Mouse (Mus musculus) adipocyte (in vitro differentiated cells): ENCODE data around the gene Ift122.

Experiments
- DNase-seq: peaks from one replicate; pipeline ENCODE4 v3.0.0-alpha.2; 2016; ENCODE audit warnings: low spot score

Ift122 gene

GRCm38 (mm10) chr6:115926416-115926815 is 73.1 kb downstream of the Ift122 start:
- DNase-seq, result no peak

DNA sequence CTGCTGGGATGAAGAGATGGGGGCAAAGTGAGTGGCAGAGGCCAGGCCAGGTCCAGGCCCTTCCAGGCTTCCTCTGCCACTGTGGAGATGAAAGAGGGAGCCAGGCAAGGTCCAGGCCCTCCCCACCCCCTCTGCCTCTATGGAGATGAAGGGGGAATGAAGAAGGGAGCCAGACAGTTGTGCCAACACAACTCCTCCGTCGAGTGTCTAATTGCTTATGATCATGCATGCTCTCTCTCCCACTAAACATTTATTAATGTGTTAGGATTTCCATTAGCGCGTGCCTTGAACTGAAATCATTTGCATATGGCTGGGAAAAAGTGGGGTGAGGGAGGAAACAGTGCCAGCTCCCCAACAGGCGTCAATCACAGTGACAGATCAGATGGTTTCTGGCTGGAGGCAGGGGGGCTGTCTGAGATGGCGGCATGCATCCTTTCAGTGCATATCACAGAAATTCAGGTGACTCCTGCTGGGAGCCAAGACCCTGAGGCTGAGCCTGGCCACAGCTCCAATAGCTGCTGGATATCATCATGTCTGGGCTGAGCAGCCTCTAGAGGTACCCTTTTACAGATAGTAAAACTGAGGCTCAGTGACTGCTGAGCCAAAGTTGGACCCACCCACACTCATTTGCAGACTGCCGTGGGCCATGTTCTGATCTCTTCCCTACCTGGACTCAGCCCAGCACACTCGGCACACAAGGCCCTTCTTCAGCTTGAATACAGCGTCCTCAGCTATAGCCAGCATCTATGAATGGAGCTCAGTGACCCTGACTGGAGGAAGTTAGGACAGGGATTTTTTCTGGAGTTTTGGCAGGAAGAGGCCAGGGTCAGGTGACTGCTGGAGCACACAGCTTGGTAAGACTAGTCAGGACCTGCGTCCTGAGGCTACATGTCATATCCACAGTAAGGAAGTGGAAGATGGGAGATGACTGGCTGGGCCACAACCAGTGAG is 74.3 kb downstream of the Ift122 start:
- DNase-seq, result peak; percentile 24

DNA sequence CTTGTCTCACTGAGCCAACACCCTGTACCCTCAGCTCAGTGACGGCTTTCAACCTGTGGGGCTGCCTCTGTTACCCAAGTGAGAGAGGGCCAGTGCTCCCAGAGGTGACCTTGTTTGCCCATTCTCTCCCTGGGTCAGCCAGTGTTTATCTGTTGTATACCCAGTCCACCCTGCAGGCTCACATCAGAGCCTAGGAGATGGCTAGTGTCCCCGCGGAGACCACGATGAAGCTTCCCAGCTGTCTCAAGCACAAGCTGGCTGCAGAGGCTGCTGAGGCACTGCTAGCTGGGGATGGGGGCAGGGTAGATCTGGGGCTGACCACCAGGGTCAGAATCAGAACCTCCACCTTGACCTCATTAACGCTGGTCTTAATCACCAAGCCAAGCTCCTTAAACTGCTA is 76.7 kb downstream of the Ift122 start:
- no peak for DNase-seq

DNA sequence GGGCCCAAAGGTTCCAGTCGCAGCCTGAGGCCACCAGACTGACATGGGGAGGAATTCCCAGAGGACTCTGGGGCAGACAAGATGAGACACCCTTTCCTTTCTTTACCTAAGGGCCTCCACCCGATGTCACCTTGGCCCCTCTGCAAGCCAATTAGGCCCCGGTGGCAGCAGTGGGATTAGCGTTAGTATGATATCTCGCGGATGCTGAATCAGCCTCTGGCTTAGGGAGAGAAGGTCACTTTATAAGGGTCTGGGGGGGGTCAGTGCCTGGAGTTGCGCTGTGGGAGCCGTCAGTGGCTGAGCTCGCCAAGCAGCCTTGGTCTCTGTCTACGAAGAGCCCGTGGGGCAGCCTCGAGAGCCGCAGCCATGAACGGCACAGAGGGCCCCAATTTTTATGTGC is 78.4 kb downstream of the Ift122 start, which contains the start of gene Rho:
TSS of gene Rho (plus strand) at position 110 of the 400 bp plus-strand sequence.
- no peak for DNase-seq

DNA sequence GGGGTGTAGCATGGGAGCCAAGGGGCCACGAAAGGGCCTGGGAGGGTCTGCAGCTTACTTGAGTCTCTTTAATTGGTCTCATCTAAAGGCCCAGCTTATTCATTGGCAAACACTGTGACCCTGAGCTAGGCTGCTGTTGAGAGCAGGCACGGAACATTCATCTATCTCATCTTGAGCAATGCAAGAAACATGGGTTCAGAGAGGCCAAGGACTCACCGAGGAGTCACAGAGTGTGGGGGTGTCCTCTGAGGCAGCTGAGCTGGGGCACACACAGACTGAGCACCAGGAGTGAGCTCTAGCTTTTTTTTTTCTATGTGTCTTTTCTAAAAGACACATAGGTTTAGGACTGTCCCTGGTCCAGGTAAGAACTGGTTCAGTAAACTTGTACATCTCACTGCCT is 79.1 kb downstream of the Ift122 start:
- no peak for DNase-seq

DNA sequence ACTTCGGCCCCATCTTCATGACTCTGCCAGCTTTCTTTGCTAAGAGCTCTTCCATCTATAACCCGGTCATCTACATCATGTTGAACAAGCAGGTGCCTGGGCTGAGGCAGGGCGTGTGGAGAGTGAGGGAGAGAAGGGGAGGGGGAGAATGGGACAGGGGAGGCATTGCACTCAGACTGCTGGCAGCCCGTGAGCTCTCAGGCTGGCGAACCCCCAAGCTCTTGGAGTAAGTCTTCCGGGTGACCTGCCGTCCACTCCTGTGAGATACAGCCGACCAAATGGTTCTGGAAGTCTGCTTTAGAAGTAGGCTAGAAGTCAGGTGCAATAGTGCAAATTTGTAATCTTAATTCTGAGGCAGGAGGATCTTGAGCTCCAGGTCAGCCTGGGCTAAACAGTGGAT is 82.3 kb downstream of the Ift122 start:
- DNase-seq, result no peak

- no peak for DNase-seq
Observed at GRCm38 (mm10) chr6:115938011-115938410, 84.7 kb downstream of the Ift122 start.

GRCm38 (mm10) chr6:115938798-115939197 is 85.5 kb downstream of the Ift122 start:
- no peak for DNase-seq

DNA sequence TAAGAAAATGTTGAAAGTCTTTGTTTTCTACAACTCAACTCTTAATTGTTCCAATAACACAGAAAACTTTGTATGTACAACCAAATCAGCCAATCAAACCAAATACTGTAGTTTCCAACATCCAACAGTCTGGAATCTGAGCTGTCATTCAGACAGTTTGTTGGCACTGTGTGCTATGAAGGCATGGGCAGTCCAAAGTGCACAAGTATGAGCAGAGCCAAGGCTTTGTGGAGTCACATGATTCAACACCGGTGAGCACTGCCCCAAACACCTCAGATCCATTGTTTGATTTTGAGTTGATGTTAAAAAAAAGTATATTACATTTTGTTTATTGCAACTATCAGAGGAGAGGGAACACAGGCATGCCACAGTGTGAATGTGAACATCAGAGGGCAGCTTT is 87.3 kb downstream of the Ift122 start:
- peak; percentile 78 for DNase-seq

- no peak for DNase-seq
Observed at GRCm38 (mm10) chr6:115941128-115941527, 87.9 kb downstream of the Ift122 start.

GRCm38 (mm10) chr6:115943498-115944427 is 90.5 kb downstream of the Ift122 start:
- DNase-seq, result peak; percentile 96

GRCm38 (mm10) chr6:115944638-115945037 is 91.4 kb downstream of the Ift122 start, which contains the start of gene H1foo:
H1foo (plus strand) TSS chr6:115944938.
- no peak for DNase-seq

DNA sequence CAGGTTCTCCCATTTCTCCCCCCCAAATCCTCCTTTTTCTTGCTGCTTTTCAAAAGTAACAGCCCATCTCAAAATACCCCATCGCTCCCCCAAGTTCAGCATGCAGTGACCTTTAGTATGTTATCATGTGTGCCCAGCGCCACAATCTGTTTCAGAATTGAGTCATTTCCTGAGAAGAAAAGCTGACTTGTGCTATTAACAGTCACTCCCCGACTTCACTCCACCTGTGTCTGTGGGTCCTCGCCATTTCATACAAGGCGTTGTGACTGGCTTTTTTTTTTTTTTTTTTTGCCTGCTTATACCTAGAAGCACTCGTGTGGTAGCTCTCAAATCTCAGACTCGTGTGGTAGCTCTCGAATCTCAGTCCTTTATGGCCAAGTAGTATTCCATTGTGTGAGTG is 92.4 kb downstream of the Ift122 start:
- no peak for DNase-seq

GRCm38 (mm10) chr6:115946389-115946788 is 93.1 kb downstream of the Ift122 start:
- DNase-seq, result peak; percentile 82

GRCm38 (mm10) chr6:115954506-115955074 is 101.3 kb downstream of the Ift122 start:
- no peak for DNase-seq

GRCm38 (mm10) chr6:115955169-115955568 is 101.9 kb downstream of the Ift122 start:
- DNase-seq, result no peak

GRCm38 (mm10) chr6:115955664-115956063 is 102.4 kb downstream of the Ift122 start:
- DNase-seq, result no peak

GRCm38 (mm10) chr6:115956418-115956921 is 103.2 kb downstream of the Ift122 start:
- no peak for DNase-seq

- peak; percentile 68 for DNase-seq
Observed at GRCm38 (mm10) chr6:115956922-115957601, 103.8 kb downstream of the Ift122 start.

DNA sequence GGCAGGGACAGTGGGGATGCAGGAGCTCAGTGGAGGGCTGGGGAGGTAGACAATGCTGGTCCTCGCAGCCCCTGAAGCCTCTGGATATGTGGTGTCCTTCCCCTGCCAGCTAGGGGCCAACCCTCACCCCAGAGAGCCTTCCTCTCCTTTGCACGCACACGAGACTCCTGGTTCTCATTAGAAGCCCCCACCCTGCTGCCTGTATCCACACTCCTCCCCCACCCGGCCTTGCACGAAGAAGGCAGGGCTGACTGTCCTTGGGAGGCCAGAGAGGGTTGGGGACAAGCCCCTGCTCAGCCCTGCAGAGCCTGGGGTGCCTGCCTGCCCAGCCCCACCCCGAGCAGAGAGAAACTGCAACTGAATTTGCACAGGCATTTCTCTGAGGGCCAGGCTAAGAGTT is 104.4 kb downstream of the Ift122 start:
- no peak for DNase-seq

- DNase-seq, result no peak
Observed at GRCm38 (mm10) chr6:115958445-115958844, 105.2 kb downstream of the Ift122 start.
